In genomic region chr4:140724739-140725138, GRCm38 (mm10) we compare ENCODE assay signal across 14 mouse cellular contexts. TPM values are rescaled to one million over a fixed set of nuclear protein-coding genes. Genes with fewer than 3 reads are reported as not detected.
A peak's percentile ranks its signal among the peaks of the same experiment; 100 is the strongest.
DNase-seq lines count a peak whose midpoint lies in the region; ATAC-seq and TF ChIP-seq lines count a peak whose summit lies in the region.
"Had no signal": no experiment of that assay in that cellular context is flagged by ENCODE, and none has a peak within 500 bp of the region (broad histone marks: within the 10 kb centered on the region; RNA-seq: fewer than 3 reads in every experiment).

No protein-coding gene starts in this region.

- WGBS in hindbrain, embryonic 15.5 days: 61% methylated on average over 6 of the region's 6 CpGs
- WGBS in hindbrain, embryonic 12.5 days: 75% methylated on average over 6 of the region's 6 CpGs
- 63% methylated on average over 6 of the region's 6 CpGs for WGBS in forebrain, embryonic 16.5 days
- 76% methylated on average over 6 of the region's 6 CpGs for WGBS in midbrain, embryonic 11.5 days

- no peak overlapping the region for H3K4me2 ChIP-seq in hindbrain, embryonic 15.5 days
- no peak overlapping the region for H3K4me2 ChIP-seq in hindbrain, embryonic 12.5 days (replicated peaks)
- H3K4me2 ChIP-seq in forebrain, embryonic 16.5 days (ENCODE audit: low read length): no peak overlapping the region
- no peak overlapping the region for H3K4me2 ChIP-seq in midbrain, embryonic 11.5 days

- peak overlapping the region; percentile 42; the same call in 1 of the 2 replicates for H3K27ac ChIP-seq in hindbrain, embryonic 15.5 days (replicated peaks)
- no peak overlapping the region for H3K27ac ChIP-seq in hindbrain, embryonic 12.5 days
- H3K27ac ChIP-seq in forebrain, embryonic 16.5 days (ENCODE audit: low read length): peak overlapping the region; percentile 66
- peak overlapping the region; percentile 60 for H3K27ac ChIP-seq in midbrain, embryonic 11.5 days (ENCODE audit: low read depth, low read length)

- no peaks in the 10 kb centered on the region for H3K9me3 ChIP-seq in hindbrain, embryonic 15.5 days
- no peaks in the 10 kb centered on the region for H3K9me3 ChIP-seq in hindbrain, embryonic 12.5 days (replicated peaks)
- no peaks in the 10 kb centered on the region for H3K9me3 ChIP-seq in forebrain, embryonic 16.5 days (ENCODE audit: control insufficient read depth, low read length)
- no peaks in the 10 kb centered on the region for H3K9me3 ChIP-seq in midbrain, embryonic 11.5 days (ENCODE audit: control insufficient read depth, low read length)

- TF ChIP-seq CTCF in brain, embryonic 14.5 days (IDR thresholded peaks at IDR 0.05; ENCODE audit: borderline replicate concordance, extremely low read depth, insufficient read depth, insufficient read length): no peak

- peaks cover 23% of the 10 kb centered on the region for H3K36me3 ChIP-seq in hindbrain, embryonic 15.5 days
- H3K36me3 ChIP-seq in hindbrain, embryonic 12.5 days: peaks cover 48% of the 10 kb centered on the region
- peaks cover 16% of the 10 kb centered on the region for H3K36me3 ChIP-seq in forebrain, embryonic 16.5 days (ENCODE audit: control insufficient read depth, insufficient read depth)
- H3K36me3 ChIP-seq in midbrain, embryonic 11.5 days (ENCODE audit: control insufficient read depth, insufficient read depth, low read length): peaks cover 27% of the 10 kb centered on the region

- DNase-seq in brain, embryonic 14.5 days (ENCODE audit: low read depth): peak; percentile 70
- no peak for DNase-seq in midbrain, embryonic 11.5 days (ENCODE audit: low spot score, missing footprints)
- no peak for DNase-seq in spleen, postnatal 36 days (ENCODE audit: low spot score in 2 of 2)
- no peak for DNase-seq in spleen, postnatal 10 days (ENCODE audit: low spot score in 2 of 2)
- DNase-seq in adrenal gland, postnatal 14 days: no peak
- DNase-seq: cerebellum, postnatal 14 days; gastrocnemius, postnatal 14 days; kidney, adult 2 months; lung, adult 2 months had no signal

- no peak for TF ChIP-seq POLR2A in brain, embryonic 14.5 days (IDR thresholded peaks at IDR 0.05; ENCODE audit: borderline replicate concordance, extremely low read depth, insufficient read depth, insufficient read length, poor library complexity, severe bottlenecking)

- H3K4me3 ChIP-seq in hindbrain, embryonic 15.5 days: no peak overlapping the region
- no peak overlapping the region for H3K4me3 ChIP-seq in hindbrain, embryonic 12.5 days
- no peak overlapping the region for H3K4me3 ChIP-seq in forebrain, embryonic 16.5 days (replicated peaks; ENCODE audit: low read length)
- no peak overlapping the region for H3K4me3 ChIP-seq in midbrain, embryonic 11.5 days (ENCODE audit: low read depth, low read length)

- peaks cover 9% of the 10 kb centered on the region; the same call in 1 of the 2 replicates for H3K4me1 ChIP-seq in hindbrain, embryonic 15.5 days (replicated peaks)
- no peaks in the 10 kb centered on the region for H3K4me1 ChIP-seq in hindbrain, embryonic 12.5 days
- H3K4me1 ChIP-seq in forebrain, embryonic 16.5 days (replicated peaks; ENCODE audit: control insufficient read depth, insufficient read depth, low read length): peaks cover 11% of the 10 kb centered on the region
- H3K4me1 ChIP-seq in midbrain, embryonic 11.5 days (ENCODE audit: control insufficient read depth, insufficient read depth, low read length): no peaks in the 10 kb centered on the region

- H3K9ac ChIP-seq in hindbrain, embryonic 15.5 days: no peak overlapping the region
- no peak overlapping the region for H3K9ac ChIP-seq in hindbrain, embryonic 12.5 days
- H3K9ac ChIP-seq in forebrain, embryonic 16.5 days (replicated peaks; ENCODE audit: low read depth, low read length): peak overlapping the region; percentile 9; the same call in 1 of the 2 replicates
- H3K9ac ChIP-seq in midbrain, embryonic 11.5 days (ENCODE audit: low read length): no peak overlapping the region

- ATAC-seq in hindbrain, embryonic 15.5 days (ENCODE audit: low FRiP score, low read depth): peak; percentile 23; the same call in 1 of the 2 replicates
- ATAC-seq in hindbrain, embryonic 12.5 days (ENCODE audit: low FRiP score): no peak
- peak; percentile 61 for ATAC-seq in forebrain, embryonic 16.5 days
- ATAC-seq in midbrain, embryonic 11.5 days (ENCODE audit: low FRiP score): 0 out of 2 replicates have a peak, but pooled peaks have one; percentile 17

- H3K27me3 ChIP-seq in hindbrain, embryonic 15.5 days: no peaks in the 10 kb centered on the region
- H3K27me3 ChIP-seq in hindbrain, embryonic 12.5 days: no peaks in the 10 kb centered on the region
- H3K27me3 ChIP-seq in forebrain, embryonic 16.5 days (replicated peaks; ENCODE audit: control insufficient read depth, insufficient read depth, low read length): no peaks in the 10 kb centered on the region
- H3K27me3 ChIP-seq in midbrain, embryonic 11.5 days (ENCODE audit: control insufficient read depth, insufficient read depth, low read length): no peaks in the 10 kb centered on the region
- H3K27me3 ChIP-seq: CH12.LX had no signal

RNA-seq across cellular contexts. Expression of gene Padi6, which starts 17.7 kb away (rescaled TPM):
- not detected in 2 replicates for polyA plus RNA-seq in hindbrain, embryonic 15.5 days (2015; fragmentation: Nextera tagmentation; extraction: Ambion mirVana)
- 0.09 TPM in 1 of 2 replicates, not detected in the other for polyA plus RNA-seq in hindbrain, embryonic 12.5 days (2016; fragmentation: Nextera tagmentation; extraction: Ambion mirVana)
- 0.04 TPM in 1 of 2 replicates, not detected in the other for polyA plus RNA-seq in brain, embryonic 14.5 days (2012; rRNA removed)
- polyA plus RNA-seq in forebrain, embryonic 16.5 days (2015; fragmentation: Nextera tagmentation; extraction: Ambion mirVana): 0.10 TPM in 1 of 2 replicates, not detected in the other
- polyA plus RNA-seq in midbrain, embryonic 11.5 days (2014; fragmentation: Nextera tagmentation; extraction: Ambion mirVana): 0.15 TPM in 1 of 2 replicates, not detected in the other
- total RNA-seq in adrenal gland, postnatal 14 days (2021): not detected in 2 replicates
- total RNA-seq: CH12.LX; gastrocnemius, postnatal 14 days had no signal
- polyA plus RNA-seq: kidney, adult 2 months; lung, adult 2 months had no signal

RNA-seq across cellular contexts. Expression of gene Rcc2, which starts 24.4 kb away (rescaled TPM):
- polyA plus RNA-seq in hindbrain, embryonic 15.5 days (2015; fragmentation: Nextera tagmentation; extraction: Ambion mirVana): 25.0 and 28.8 TPM in 2 replicates
- 94.4 and 97.8 TPM in 2 replicates for polyA plus RNA-seq in hindbrain, embryonic 12.5 days (2016; fragmentation: Nextera tagmentation; extraction: Ambion mirVana)
- polyA plus RNA-seq in brain, embryonic 14.5 days (2012; rRNA removed): 104 and 106 TPM in 2 replicates
- 19.1 and 20.1 TPM in 2 replicates for polyA plus RNA-seq in forebrain, embryonic 16.5 days (2015; fragmentation: Nextera tagmentation; extraction: Ambion mirVana)
- polyA plus RNA-seq in midbrain, embryonic 11.5 days (2014; fragmentation: Nextera tagmentation; extraction: Ambion mirVana): 54.1 and 70.1 TPM in 2 replicates
- 71.3 and 74.2 TPM in 2 replicates for total RNA-seq in adrenal gland, postnatal 14 days (2021)

RNA-seq across cellular contexts. Expression of gene Padi4, which starts 49.3 kb away (rescaled TPM):
- 0.09 TPM in 2 replicates for polyA plus RNA-seq in hindbrain, embryonic 15.5 days (2015; fragmentation: Nextera tagmentation; extraction: Ambion mirVana)
- 0.31 and 0.42 TPM in 2 replicates for polyA plus RNA-seq in hindbrain, embryonic 12.5 days (2016; fragmentation: Nextera tagmentation; extraction: Ambion mirVana)
- polyA plus RNA-seq in brain, embryonic 14.5 days (2012; rRNA removed): 0.11 and 0.14 TPM in 2 replicates
- polyA plus RNA-seq in forebrain, embryonic 16.5 days (2015; fragmentation: Nextera tagmentation; extraction: Ambion mirVana): 0.24 TPM in 1 of 2 replicates, not detected in the other
- 0.26 and 0.27 TPM in 2 replicates for polyA plus RNA-seq in midbrain, embryonic 11.5 days (2014; fragmentation: Nextera tagmentation; extraction: Ambion mirVana)
- 0.75 and 0.85 TPM in 2 replicates for total RNA-seq in adrenal gland, postnatal 14 days (2021)
- total RNA-seq: CH12.LX; left cerebral cortex, postnatal 10 days had no signal

RNA-seq across cellular contexts. Expression of gene Arhgef10l, which starts 58.9 kb away (rescaled TPM):
- polyA plus RNA-seq in hindbrain, embryonic 15.5 days (2015; fragmentation: Nextera tagmentation; extraction: Ambion mirVana): 26.2 and 28.2 TPM in 2 replicates
- 31.2 and 31.7 TPM in 2 replicates for polyA plus RNA-seq in hindbrain, embryonic 12.5 days (2016; fragmentation: Nextera tagmentation; extraction: Ambion mirVana)
- 43.4 and 45.9 TPM in 2 replicates for polyA plus RNA-seq in brain, embryonic 14.5 days (2012; rRNA removed)
- polyA plus RNA-seq in forebrain, embryonic 16.5 days (2015; fragmentation: Nextera tagmentation; extraction: Ambion mirVana): 20.5 and 23.0 TPM in 2 replicates
- polyA plus RNA-seq in midbrain, embryonic 11.5 days (2014; fragmentation: Nextera tagmentation; extraction: Ambion mirVana): 17.6 and 18.5 TPM in 2 replicates
- total RNA-seq in adrenal gland, postnatal 14 days (2021): 13.1 and 15.3 TPM in 2 replicates
